Mouse (Mus musculus): Measurements from ENCODE around the gene Nmrk2.
"Not testable (repeated sequence)": the region's sequence is repeated elsewhere in the genome, so short reads cannot be mapped to it uniquely, and the experiment has no call there.

Gene Nmrk2

GRCm38 (mm10) chr10:81201807-81202758 is at the start of gene Nmrk2:
Gene Nmrk2 (minus strand): TSS chr10:81202051.
- no peak for DNase-seq (ENCODE audit: low read depth, low spot score)

DNA sequence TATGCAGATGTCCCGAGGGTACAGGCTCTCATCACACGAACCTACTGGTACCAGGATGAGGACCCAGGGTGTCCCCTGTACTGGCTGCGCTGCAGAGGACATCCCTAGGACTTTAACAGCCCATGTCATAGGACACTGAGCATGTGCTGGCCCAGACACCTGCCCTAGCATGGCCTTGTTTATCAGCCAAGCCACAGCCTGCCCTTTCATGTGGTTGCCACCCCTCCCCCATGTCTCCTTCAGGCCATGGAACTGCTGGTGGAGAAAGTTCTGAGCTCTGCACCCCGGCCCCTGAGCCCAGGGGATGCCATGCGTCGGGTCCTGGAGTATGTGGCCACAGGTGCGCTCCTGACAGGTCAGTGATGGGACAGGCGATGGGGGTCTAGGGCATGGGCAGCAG is 47.6 kb upstream of the Nmrk2 start:
- no peak for DNase-seq (ENCODE audit: low read depth, low spot score)

- DNase-seq (ENCODE audit: low read depth, low spot score), result no peak
Measured at GRCm38 (mm10) chr10:81247804-81248203, 46.0 kb upstream of the Nmrk2 start.

DNA sequence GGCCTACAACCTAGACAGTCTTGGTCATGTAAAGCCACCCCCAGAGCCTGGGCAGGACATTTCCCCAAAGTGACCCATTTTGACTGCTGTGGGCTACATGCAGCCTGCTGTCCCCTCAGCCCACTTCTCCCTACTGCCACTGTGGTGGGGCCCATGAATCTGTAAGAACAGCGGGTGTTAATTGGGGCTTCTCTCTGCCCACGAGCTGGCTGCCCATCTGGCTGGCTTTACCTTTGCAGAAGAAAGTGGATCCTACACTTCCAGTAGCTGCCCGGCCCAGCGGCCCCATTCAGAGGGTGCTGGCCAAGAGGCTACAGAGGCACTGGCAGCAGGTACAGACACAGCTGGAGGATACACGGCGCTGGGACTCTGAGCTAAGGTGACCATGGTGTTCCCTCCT is 43.3 kb upstream of the Nmrk2 start:
- DNase-seq (ENCODE audit: low read depth, low spot score), result no peak

GRCm38 (mm10) chr10:81244595-81244994 is 42.7 kb upstream of the Nmrk2 start:
- peak; percentile 65 for DNase-seq (ENCODE audit: low read depth, low spot score)

GRCm38 (mm10) chr10:81244146-81244545 is 42.3 kb upstream of the Nmrk2 start:
- no peak for DNase-seq (ENCODE audit: low read depth, low spot score)

DNA sequence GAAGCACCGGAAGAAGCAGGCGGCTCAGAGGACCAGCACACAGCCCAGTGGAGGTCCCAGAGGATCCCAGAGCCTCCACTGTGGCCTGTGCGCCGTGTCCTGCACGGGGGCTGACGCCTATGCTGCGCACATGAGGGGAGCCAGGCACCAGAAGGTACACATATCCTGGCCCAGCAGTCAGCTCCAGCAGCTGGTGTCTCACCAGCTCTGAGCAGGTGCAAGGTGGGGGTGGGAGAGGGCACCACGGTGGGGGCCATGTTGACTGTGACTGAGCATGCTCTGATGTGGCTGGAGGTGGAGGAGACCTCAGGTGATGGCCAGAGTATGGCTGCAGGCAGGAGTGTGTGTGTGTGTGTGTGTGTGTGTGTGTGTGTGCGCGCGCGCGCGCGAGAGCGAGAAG is 40.2 kb upstream of the Nmrk2 start:
- DNase-seq (ENCODE audit: low read depth, low spot score), result no peak

GRCm38 (mm10) chr10:81240876-81241275 is 39.0 kb upstream of the Nmrk2 start:
- peak; percentile 48 for DNase-seq (ENCODE audit: low read depth, low spot score)

GRCm38 (mm10) chr10:81238618-81239017 is 36.8 kb upstream of the Nmrk2 start:
- no peak for DNase-seq (ENCODE audit: low read depth, low spot score)

DNA sequence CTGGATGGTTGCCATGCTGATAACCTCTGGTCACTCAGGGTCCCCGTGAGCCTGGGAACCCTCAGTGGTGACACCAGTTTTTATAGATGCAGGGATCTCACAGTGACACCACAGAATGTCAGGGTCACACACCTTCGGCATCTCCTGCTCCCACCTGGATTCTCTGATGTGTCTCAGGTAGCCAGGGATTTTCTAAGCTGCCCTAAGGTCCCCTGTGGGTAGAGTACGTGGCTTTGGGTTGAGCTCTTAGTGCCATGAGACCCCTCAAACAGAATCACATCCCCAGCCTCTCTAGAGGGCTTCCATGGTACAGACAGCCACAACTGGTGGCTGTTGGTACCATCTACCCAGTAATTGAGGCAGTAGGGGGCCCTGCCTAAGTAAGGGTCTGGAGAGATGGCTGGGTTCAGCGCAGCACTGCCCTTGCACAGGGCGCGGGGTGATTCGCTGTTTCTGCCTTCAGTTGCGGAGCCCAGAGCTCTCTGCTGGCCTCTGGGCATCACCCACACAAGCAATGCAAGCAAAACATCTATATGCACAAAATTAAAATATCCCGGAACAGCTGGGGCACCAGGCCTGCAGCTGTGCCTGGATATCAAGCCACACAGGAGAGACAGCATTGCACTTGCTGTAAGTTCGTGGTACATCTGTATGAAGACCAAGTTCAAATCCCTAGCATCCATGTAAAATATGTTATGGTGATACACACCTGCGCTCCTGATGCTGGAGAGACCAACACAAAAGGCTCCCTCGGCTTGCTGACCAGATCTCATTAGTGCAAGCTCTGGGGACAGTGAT is 34.8 kb upstream of the Nmrk2 start:
- DNase-seq (ENCODE audit: low read depth, low spot score), result no peak

GRCm38 (mm10) chr10:81234206-81234605 is 32.4 kb upstream of the Nmrk2 start:
- DNase-seq (ENCODE audit: low read depth, low spot score), result no peak

DNA sequence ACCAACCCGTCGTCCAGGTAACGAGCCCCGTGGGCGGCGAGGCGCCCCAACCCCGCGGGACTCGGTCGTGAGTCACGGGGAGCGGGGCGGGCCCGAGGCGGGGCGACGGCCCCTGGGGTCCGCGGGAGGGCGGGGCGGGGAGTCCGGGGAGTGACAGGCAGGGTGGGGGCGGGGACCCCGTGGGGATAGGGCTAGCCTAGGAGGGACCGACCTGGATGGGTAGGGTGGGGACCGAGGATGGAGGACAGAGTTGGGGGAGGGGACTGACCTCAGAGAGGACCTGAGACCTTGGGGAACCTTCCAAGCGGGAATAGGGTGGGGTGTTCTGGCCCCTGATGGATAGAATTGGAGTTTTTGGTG is 31.4 kb upstream of the Nmrk2 start:
- no peak for DNase-seq (ENCODE audit: low read depth, low spot score)

GRCm38 (mm10) chr10:81232580-81233225 is 30.9 kb upstream of the Nmrk2 start, which contains the start of gene Zfr2:
Gene Zfr2 (plus strand): TSS chr10:81233155.
- peak; percentile 77 for DNase-seq (ENCODE audit: low read depth, low spot score)

DNA sequence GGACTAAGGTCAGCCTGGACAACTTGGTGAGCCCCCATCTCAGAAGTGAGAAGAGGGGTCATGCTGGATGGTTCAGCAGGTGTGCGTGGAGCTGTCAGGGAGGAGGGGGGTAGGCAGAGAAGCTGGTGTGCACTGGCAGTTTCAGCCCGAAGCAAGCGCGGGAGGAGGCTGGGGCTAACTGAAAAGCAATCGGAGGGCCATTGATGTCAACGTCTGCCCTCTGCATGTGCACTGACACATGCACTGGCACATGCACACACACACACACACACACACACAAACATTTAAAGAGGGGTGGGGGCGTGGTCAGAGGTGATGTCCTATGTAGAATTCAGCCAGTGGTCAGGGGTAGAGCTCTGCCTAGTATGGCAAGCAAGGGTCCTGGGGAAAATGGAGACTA is 29.6 kb upstream of the Nmrk2 start:
- DNase-seq (ENCODE audit: low read depth, low spot score), result no peak

GRCm38 (mm10) chr10:81230438-81231332 is 28.8 kb upstream of the Nmrk2 start, which contains the start of gene Atcay:
Gene Atcay (minus strand): TSS chr10:81230833.
- peak; percentile 42 for DNase-seq (ENCODE audit: low read depth, low spot score)

DNA sequence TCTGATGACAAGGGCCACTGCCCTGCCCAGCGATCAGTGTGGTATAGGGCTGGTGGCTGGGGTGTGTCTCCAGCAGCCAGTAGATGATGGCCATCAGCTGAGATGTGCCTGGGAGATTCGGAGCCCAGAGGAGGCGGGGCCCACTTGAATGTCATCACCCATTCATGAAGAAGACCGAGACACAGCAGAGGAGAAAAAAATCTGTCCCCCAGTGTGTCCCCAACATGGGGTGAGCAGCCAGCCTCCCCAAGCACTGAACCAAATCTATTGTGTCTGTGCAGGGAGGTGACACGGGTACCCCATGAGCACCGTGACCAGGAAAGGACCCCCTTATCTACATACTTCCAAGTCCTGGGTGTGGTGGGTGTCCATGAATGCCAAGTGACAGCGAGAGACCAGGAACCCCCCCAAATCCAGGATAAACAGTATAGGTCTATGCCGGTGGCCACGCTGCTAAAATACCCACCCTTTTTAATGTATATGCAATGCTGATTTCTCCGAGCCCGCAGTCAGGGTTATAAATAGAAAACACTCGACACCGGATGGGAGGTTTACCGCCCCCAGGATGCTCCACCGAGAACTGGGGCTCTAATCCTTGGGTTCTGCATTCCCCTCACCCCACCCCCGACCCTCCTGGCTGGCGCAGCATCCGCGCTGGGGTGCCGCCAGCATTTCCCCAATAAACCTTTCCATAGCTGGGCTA is 28.0 kb upstream of the Nmrk2 start:
- DNase-seq (ENCODE audit: low read depth, low spot score), result no peak

GRCm38 (mm10) chr10:81223731-81224130 is 21.9 kb upstream of the Nmrk2 start:
- not testable (repeated sequence) for DNase-seq (ENCODE audit: low read depth, low spot score)

GRCm38 (mm10) chr10:81221402-81222015 is 19.7 kb upstream of the Nmrk2 start:
- no peak for DNase-seq (ENCODE audit: low read depth, low spot score)

DNA sequence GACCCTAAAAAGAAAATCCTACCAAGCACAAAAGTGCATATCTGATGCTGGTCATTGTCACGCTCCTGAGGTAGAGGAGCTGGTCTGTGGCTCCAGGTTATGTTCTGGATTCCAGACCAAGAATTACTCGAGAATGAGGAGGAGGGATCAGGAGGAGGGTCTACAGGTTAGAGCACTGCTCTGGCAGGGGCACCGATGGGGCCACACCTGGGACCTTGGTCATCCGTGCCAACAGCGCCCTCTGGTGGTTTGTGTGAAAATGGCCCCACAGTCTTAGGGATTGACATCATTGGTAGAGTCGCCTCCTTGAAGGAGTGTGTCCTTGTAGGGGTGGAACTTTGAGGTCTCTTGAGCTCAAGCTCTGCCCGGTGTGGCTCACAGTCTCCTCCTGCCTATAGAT is 16.1 kb upstream of the Nmrk2 start:
- peak; percentile 52 for DNase-seq (ENCODE audit: low read depth, low spot score)

DNA sequence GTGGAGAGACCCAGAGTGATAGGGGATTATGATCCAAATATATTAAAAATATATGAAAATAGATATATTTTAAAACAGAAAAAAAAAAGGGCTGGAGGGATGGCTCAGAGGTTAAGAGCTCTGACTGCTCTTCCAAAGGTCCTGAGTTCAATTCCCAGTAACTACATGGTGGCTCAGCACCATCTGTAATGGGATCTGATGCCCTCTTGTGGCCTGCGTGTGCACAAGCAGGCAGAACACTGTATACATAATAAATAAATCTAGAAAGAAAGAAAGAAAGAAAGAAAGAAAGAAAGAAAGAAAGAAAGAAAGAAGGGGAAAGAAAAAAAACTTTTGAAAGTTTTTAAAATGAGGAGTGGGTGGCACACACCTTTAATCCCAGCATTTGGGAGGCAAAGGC is 15.4 kb upstream of the Nmrk2 start:
- DNase-seq (ENCODE audit: low read depth, low spot score), result not testable (repeated sequence)
